Mouse (Mus musculus) lung, postnatal 0 days (tissue): ENCODE measurements at regions not wholly inside any gene's neighbourhood (a gene's known extent, or its start where the extent isn't known, plus 50 kb on each side); places are given as distances from the start of the nearest gene placed in this dataset.

Experiments
- CTCF ChIP-seq: IDR thresholded peaks from 2 replicates; pipeline ENCODE4 v1.5.1; 2016; ENCODE audit warnings: antibody characterized with exemption, mild to moderate bottlenecking
- EP300 ChIP-seq: IDR thresholded peaks from 2 replicates; pipeline ENCODE4 v1.6.1; 2016; ENCODE audit warnings: antibody characterized with exemption, mild to moderate bottlenecking, control low read depth

DNA sequence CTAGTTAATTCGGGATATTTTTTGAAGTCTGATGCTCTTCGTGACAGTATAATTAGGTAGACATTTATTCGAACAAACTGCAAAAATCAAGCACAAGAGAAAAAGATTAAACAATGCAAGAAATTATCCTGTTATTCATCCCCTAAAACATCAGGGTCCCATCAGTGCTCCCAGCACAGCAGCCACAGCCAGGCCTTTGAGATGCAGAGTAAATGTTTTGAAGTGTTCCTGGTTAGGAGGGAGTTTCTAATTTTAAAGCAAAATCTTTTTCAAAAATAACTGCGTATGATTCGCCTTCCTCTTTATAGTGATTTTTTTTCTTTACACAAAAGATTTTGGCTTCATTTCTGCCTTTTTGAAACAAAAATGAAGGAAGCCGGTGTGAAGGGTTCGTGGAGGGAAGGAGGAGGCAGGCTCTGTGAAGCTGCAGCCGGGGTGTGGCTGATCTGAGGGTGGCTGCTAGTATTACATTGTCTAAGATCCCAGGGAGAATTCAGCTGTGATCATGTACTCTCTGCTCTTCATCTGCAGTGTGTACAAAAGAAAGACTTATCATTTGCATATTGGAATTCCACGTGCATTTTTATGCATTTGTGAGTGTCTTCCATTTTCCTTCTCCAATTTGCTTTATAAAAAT, 534.7 kb downstream of the Rwdd3 start:
- TF ChIP-seq CTCF (no peak), EP300 (no peak)
